Mouse (Mus musculus) forebrain, postnatal 0 days (tissue): ENCODE results near the gene Nfya. TPM values are rescaled to one million over a fixed set of nuclear protein-coding genes. Genes with fewer than 3 reads are reported as not detected.

Source experiments
- ATAC-seq: fragments of 200-750 bp; cut with Nextera tagmentation; 2 replicates; pipeline ENCODE4 v1.8.0; 2017; ENCODE audit warnings: mild to moderate bottlenecking, moderate library complexity
- DNase-seq: peaks from one replicate; pipeline ENCODE4 v3.0.0-alpha.2; 2015
- H3K27ac ChIP-seq: fragments of 300-500 bp; sonication (generic); 2 replicates; pipeline ENCODE4 v1.5.1; 2014; ENCODE audit warnings: low read depth, mild to moderate bottlenecking, antibody characterized with exemption, low read length, moderate library complexity, mixed read lengths
- H3K27me3 ChIP-seq: fragments of 300-500 bp; sonication (generic); 2 replicates; pipeline ENCODE4 v1.6.1; 2014; ENCODE audit warnings: mild to moderate bottlenecking, low read length, mixed read lengths; ENCODE audit not compliant: insufficient read depth
- H3K36me3 ChIP-seq: fragments of 300-500 bp; sonication (generic); 2 replicates; pipeline ENCODE4 v1.6.1; 2014; ENCODE audit warnings: mild to moderate bottlenecking, moderate library complexity; ENCODE audit not compliant: insufficient read depth
- H3K4me1 ChIP-seq: fragments of 300-500 bp; sonication (generic); 2 replicates; pipeline ENCODE4 v1.6.1; 2014; ENCODE audit warnings: antibody characterized with exemption; ENCODE audit not compliant: insufficient read depth
- H3K4me2 ChIP-seq: fragments of 300-500 bp; sonication (generic); 2 replicates; pipeline ENCODE4 v1.6.1; 2014; ENCODE audit warnings: low read depth, mild to moderate bottlenecking, moderate library complexity
- H3K4me3 ChIP-seq: fragments of 300-500 bp; sonication (generic); 2 replicates; pipeline ENCODE4 v1.5.1; 2014; ENCODE audit warnings: low read depth, low read length, mixed read lengths
- H3K9ac ChIP-seq: fragments of 300-500 bp; sonication (generic); 2 replicates; pipeline ENCODE4 v1.6.1; 2014; ENCODE audit warnings: mild to moderate bottlenecking
- H3K9me3 ChIP-seq: fragments of 300-500 bp; sonication (generic); 2 replicates; pipeline ENCODE4 v1.6.1; 2016; ENCODE audit warnings: low read length
- CTCF ChIP-seq: sonication (generic); IDR thresholded peaks from 2 replicates; pipeline ENCODE4 v1.5.1; 2016; ENCODE audit warnings: antibody characterized with exemption, control low read depth, low read depth
- WGBS: fragments of 180-500 bp; shearing (Covaris S2); extraction: QIAGEN DNeasy Blood & Tissue Kit; methylation state at CpG from one replicate; pipeline ENCODE4 v1.1.7; 2014; 5-methylcytosine and 5-hydroxymethylcytosine counted together
- polyA plus RNA-seq: library from polyadenylated mRNA; unstranded; fragments of >200 nt; fragmentation: Nextera tagmentation; extraction: Ambion mirVana; gene quantifications from 2 replicates; pipeline ENCODE4 v1.2.1, GENCODE M21; 2015
- total RNA-seq: library from RNA; depleted of rRNA; stranded (reverse); fragments of >200 nt; gene quantifications from 2 replicates; pipeline ENCODE4 v1.2.3, GENCODE M21; 2014

Nfya gene
- total and polyA plus RNA-seq, 2 experiments from 2014 or later = 6.6 to 35.0 TPM

DNA sequence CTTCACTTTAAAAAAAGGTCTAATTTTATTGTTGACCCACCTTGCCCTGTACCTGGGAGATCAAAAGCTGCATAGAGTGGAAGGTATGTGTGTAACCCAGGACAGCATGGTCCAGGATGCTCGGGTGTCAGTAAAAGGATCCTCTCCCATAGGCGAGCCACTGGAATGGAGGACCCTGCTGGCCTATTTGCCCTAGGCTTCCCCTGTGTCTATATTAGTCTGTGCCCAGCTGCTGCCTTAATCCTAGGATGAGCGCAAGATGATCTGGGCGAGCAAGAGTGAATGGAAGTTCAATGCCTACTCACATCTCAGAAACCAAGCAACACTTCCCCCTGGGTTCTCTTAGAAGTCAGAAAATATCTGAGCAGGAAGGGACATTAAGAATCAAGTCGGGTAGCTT lies 21.3 kb upstream of the Nfya start:
- Histone ChIP-seq H3K36me3 (no peaks in the 10 kb centered on the region), H3K9ac (no peak overlapping the region), H3K4me3 (no peak overlapping the region), H3K27ac (no peak overlapping the region), H3K4me1 (no peaks in the 10 kb centered on the region), H3K27me3 (no peaks in the 10 kb centered on the region), H3K4me2 (no peak overlapping the region), H3K9me3 (no peaks in the 10 kb centered on the region)
- no peak for DNase-seq
- ATAC-seq = no peak
- 88% methylated on average over 5 of the region's 5 CpGs for WGBS
- TF ChIP-seq CTCF = no peak

DNA sequence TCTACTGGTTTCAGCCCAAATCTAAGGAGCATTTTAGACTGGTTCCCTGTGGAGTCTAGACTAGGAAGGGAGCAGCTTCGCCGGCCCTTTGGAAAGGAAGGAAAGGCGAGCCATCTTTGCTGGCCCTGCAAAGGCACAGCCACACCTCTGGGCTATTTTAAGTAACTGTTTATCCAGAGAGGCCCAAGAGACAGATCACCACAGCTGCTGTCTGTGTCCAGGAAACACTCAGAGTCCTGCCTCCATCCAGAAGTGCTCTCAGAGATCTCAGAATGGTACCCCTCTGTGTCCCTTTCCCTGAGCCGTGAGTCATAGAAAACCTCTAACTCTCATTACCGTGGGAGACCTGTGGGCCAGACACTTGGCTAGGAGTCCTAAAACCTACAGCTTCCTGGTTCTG lies 20.7 kb upstream of the Nfya start:
- H3K27ac ChIP-seq = no peak overlapping the region
- no peak for TF ChIP-seq CTCF
- DNase-seq (no peak), ATAC-seq (no peak)
- H3K4me1 ChIP-seq = no peaks in the 10 kb centered on the region
- H3K4me2 ChIP-seq = no peak overlapping the region
- 62% methylated on average over 5 of the region's 5 CpGs for WGBS
- no peaks in the 10 kb centered on the region for H3K36me3 ChIP-seq
- no peak overlapping the region for H3K4me3 ChIP-seq
- H3K27me3 ChIP-seq = no peaks in the 10 kb centered on the region
- no peak overlapping the region for H3K9ac ChIP-seq
- no peaks in the 10 kb centered on the region for H3K9me3 ChIP-seq

DNA sequence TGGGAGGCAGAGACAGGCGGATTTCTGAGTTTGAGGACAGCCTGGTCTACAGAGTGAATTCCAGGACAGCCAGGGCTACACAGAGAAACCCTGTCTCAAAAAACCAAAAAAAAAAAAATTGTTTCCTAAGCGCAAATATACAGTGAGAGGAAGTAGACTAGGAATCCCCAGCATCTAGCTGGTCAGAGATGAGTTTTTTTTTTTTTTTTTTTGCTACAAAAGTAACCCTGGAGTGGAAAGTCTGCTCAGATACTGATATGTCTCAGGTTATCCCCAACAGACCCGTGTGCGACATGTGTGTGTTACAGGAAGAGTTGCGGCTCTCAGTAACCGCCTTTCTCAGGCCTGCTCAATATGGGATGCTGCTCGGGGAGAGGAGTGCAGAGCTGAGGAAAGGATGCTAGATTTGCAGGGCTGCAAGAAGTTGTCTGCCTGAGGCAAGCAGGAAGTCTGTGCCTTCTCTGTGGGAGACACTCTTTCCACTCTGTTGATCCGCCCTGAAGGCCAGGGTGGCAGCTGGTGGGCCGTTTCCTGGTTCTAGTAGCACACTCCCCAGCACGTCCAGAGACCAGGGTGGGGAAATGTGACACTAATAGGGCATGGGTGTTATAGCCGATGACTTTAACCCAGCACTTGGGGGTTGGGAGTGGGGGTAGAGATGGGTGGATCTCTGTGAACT lies 18.3 kb upstream of the Nfya start:
- H3K4me3 ChIP-seq = no peak overlapping the region
- H3K36me3 ChIP-seq = no peaks in the 10 kb centered on the region
- no peaks in the 10 kb centered on the region for H3K4me1 ChIP-seq
- WGBS = 80% methylated on average over 11 of the region's 11 CpGs
- DNase-seq (no peak), ATAC-seq (no peak)
- no peaks in the 10 kb centered on the region for H3K27me3 ChIP-seq
- H3K27ac ChIP-seq = no peak overlapping the region
- TF ChIP-seq CTCF = no peak
- H3K9me3 ChIP-seq = no peaks in the 10 kb centered on the region
- H3K9ac ChIP-seq = no peak overlapping the region
- no peak overlapping the region for H3K4me2 ChIP-seq

DNA sequence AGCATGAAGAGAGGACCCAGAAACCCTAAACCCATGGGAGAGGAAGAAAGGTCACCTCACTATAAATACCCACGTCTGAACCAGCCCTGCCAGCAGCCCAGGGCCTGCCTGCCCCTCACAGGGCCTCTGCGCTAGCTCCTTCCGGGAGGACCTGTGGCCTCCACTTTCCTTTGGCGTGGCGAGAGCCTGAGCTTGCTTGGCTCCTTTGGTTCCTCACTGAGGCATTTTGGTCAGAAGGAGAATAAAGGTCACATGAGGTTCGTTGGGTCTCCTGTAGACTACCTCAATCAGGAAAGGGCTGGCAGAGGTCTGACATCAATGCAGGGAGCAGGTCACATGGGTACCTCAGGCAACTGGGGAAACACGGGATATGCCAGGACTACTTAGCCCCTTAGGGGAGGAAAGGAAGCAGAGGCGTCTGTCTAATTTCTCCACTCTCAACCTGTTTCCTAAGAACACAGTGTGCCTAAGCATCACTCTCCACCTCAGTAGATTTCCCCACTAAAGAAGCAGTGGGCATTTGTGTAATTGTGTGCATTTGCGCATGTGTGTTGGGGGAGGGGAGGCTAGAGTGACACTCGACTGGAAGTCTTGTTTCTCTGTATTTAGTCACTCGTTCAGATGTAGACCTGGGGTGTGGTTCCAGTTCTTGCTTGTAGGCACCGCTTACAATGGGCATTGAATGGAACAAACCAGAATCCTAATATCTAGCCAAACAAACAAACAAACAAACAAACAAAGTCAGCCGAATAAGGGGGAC lies 17.5 kb upstream of the Nfya start:
- DNase-seq = no peak
- Histone ChIP-seq H3K36me3 (no peaks in the 10 kb centered on the region), H3K4me3 (no peak overlapping the region), H3K27me3 (no peaks in the 10 kb centered on the region), H3K4me2 (no peak overlapping the region), H3K9ac (no peak overlapping the region), H3K27ac (no peak overlapping the region), H3K9me3 (no peaks in the 10 kb centered on the region), H3K4me1 (no peaks in the 10 kb centered on the region)
- WGBS = 70% methylated on average over 13 of the region's 13 CpGs
- no peak for TF ChIP-seq CTCF
- ATAC-seq = no peak

DNA sequence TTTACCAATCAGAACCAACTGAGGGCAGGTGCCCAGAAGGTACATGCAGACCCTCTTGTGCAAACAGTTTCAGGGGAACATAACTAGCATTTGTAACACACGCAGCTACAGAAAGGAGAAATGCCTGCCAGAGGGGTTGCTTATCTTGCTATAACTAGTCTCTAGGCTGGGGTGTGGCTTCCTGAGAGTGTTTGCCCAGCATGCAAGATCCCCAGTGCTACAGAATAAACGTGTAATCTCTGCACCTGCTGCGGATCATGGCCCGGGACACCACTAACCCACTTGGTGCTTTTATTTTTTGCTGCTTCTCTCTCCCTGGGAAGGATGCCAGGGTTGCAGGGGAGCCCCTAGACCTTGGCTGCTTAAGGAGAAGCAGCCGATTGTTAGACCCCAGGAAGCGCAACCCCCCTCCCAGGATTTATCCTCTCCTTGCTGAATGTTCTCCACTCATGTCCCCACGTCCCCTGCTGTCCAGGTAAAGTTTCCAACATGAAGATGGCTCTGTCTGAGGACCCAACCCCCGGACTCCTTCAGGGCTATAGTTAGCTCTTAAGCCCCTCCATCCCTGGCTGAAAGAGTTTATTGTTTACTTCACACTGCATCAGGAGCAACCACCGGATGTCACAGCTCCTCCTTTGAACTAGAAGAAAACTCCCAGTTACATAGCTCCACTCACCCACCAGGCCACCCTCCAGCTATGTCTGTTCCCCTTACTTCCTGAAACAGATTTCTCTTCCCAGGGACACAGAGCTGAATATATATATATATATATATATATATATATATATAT lies 16.3 kb upstream of the Nfya start:
- Histone ChIP-seq H3K4me1 (no peaks in the 10 kb centered on the region), H3K4me2 (no peak overlapping the region), H3K9ac (no peak overlapping the region), H3K4me3 (no peak overlapping the region), H3K27me3 (no peaks in the 10 kb centered on the region), H3K27ac (no peak overlapping the region), H3K36me3 (no peaks in the 10 kb centered on the region), H3K9me3 (no peaks in the 10 kb centered on the region)
- no peak for TF ChIP-seq CTCF
- ATAC-seq = no peak; the same call in 1 of the 2 replicates
- no peak for DNase-seq
- WGBS = 21% methylated on average over 9 of the region's 9 CpGs

DNA sequence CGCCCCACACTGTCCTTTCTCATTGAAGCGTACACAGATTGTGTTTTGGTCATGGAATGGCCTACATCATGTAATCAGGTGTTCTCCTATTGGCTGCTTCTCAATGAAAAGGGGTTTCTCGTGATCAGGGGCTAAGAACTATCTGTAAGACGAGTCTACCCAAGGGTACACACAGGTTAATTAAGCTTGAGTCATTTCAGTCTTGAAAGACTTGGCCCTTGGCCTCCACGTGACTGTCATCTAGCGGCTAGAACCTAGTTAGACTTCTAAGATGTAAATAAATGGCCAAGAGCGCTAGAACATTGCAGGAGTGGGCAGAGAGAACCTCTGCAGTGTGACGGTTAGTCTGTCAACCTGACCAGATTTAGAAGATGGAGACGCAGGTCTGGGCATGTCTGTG lies 14.5 kb upstream of the Nfya start:
- no peaks in the 10 kb centered on the region for H3K9me3 ChIP-seq
- no peak overlapping the region for H3K4me3 ChIP-seq
- no peak for TF ChIP-seq CTCF
- DNase-seq (no peak), ATAC-seq (no peak)
- H3K4me1 ChIP-seq = no peaks in the 10 kb centered on the region
- H3K4me2 ChIP-seq = no peak overlapping the region
- H3K9ac ChIP-seq = no peak overlapping the region
- H3K27me3 ChIP-seq = no peaks in the 10 kb centered on the region
- WGBS = 77% methylated on average over 9 of the region's 9 CpGs
- no peak overlapping the region for H3K27ac ChIP-seq
- no peaks in the 10 kb centered on the region for H3K36me3 ChIP-seq

DNA sequence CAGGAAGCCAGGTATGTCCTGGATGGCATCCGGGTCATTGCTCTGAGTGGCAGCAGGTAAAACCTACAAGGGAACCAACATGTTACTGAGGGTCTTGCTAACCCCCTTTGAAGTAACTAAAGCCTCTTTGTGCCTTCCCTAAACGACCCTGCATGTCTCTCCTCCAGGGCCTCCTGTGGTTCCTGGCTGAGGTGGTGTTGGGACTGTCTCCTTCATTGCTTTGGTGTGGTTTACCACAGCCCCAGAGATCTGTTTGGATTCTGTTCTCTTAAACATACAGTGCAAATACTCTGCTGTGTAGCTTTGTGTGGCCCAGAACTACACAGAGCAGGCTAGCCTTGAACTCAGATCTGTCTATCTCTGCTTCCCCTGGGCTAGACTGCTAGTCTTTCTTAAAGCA lies 9.9 kb upstream of the Nfya start:
- H3K9ac ChIP-seq = no peak overlapping the region
- WGBS = 61% methylated on average over 2 of the region's 2 CpGs
- H3K9me3 ChIP-seq = no peaks in the 10 kb centered on the region
- H3K4me2 ChIP-seq = no peak overlapping the region
- DNase-seq (no peak), ATAC-seq (no peak)
- H3K4me3 ChIP-seq = no peak overlapping the region
- H3K27ac ChIP-seq = no peak overlapping the region
- TF ChIP-seq CTCF = no peak
- peaks cover 12% of the 10 kb centered on the region for H3K36me3 ChIP-seq
- H3K27me3 ChIP-seq = no peaks in the 10 kb centered on the region
- no peaks in the 10 kb centered on the region for H3K4me1 ChIP-seq
